Mouse (Mus musculus) kidney, embryonic 15.5 days (tissue): ENCODE data around the gene Filip1. TPM values are rescaled to one million over a fixed set of nuclear protein-coding genes. Genes with fewer than 3 reads are reported as not detected.

ENCODE experiments used
- ATAC-seq: fragments of 200-750 bp; cut with Nextera tagmentation; replicated peaks from 2 replicates; pipeline ENCODE4 v1.8.0; 2017; ENCODE audit warnings: moderate TSS enrichment; ENCODE audit not compliant: low FRiP score
- H3K27ac ChIP-seq: fragments of 300-500 bp; sonication (generic); 2 replicates; pipeline ENCODE4 v1.5.1; 2015; ENCODE audit warnings: mild to moderate bottlenecking, inconsistent platforms
- H3K27me3 ChIP-seq: fragments of 300-500 bp; sonication (generic); 2 replicates; pipeline ENCODE4 v1.6.1; 2015; ENCODE audit warnings: inconsistent platforms
- H3K36me3 ChIP-seq: fragments of 300-500 bp; sonication (generic); 2 replicates; pipeline ENCODE4 v1.6.1; 2015; ENCODE audit warnings: inconsistent platforms
- H3K4me1 ChIP-seq: fragments of 300-500 bp; sonication (generic); 2 replicates; pipeline ENCODE4 v1.6.1; 2015; ENCODE audit warnings: inconsistent platforms
- H3K4me2 ChIP-seq: fragments of 300-500 bp; sonication (generic); 2 replicates; pipeline ENCODE4 v1.6.1; 2015; ENCODE audit warnings: moderate library complexity, mild to moderate bottlenecking, inconsistent platforms
- H3K4me3 ChIP-seq: fragments of 300-500 bp; sonication (generic); replicated peaks from 2 replicates; pipeline ENCODE4 v1.5.1; 2015; ENCODE audit warnings: mild to moderate bottlenecking, inconsistent platforms
- H3K9ac ChIP-seq: fragments of 300-500 bp; sonication (generic); 2 replicates; pipeline ENCODE4 v1.6.1; 2015; ENCODE audit warnings: mild to moderate bottlenecking, inconsistent platforms
- H3K9me3 ChIP-seq: fragments of 300-500 bp; sonication (generic); replicated peaks from 2 replicates; pipeline ENCODE4 v1.6.1; 2016; ENCODE audit warnings: inconsistent platforms
- WGBS: fragments of 180-500 bp; shearing (Covaris S2); methylation state at CpG from one replicate; pipeline ENCODE4 v1.1.7; 2015; ENCODE audit warnings: mixed read lengths; 5-methylcytosine and 5-hydroxymethylcytosine counted together
- polyA plus RNA-seq: library from polyadenylated mRNA; unstranded; fragments of >200 nt; fragmentation: Nextera tagmentation; extraction: Ambion mirVana; gene quantifications from 2 replicates; pipeline ENCODE4 v1.2.1, GENCODE M21; 2015

Gene Filip1
- polyA plus RNA-seq, 1 experiment from 2014 or later = 6.5 TPM

- Histone ChIP-seq H3K4me1 (no peaks in the 10 kb centered on the region), H3K4me3 (no peak overlapping the region), H3K9me3 (no peaks in the 10 kb centered on the region), H3K9ac (no peak overlapping the region), H3K27ac (no peak overlapping the region), H3K4me2 (no peak overlapping the region), H3K27me3 (no peaks in the 10 kb centered on the region), H3K36me3 (no peaks in the 10 kb centered on the region)
- no peak for ATAC-seq
- WGBS = 83% methylated on average over 6 of the region's 6 CpGs
Measured at GRCm38 (mm10) chr9:79842615-79843014, 170.0 kb downstream of the Filip1 start.

GRCm38 (mm10) chr9:79842028-79842427, 170.6 kb downstream of the Filip1 start:
- H3K4me1 ChIP-seq = no peaks in the 10 kb centered on the region
- H3K9ac ChIP-seq = no peak overlapping the region
- ATAC-seq = no peak
- no peaks in the 10 kb centered on the region for H3K9me3 ChIP-seq
- no peak overlapping the region for H3K27ac ChIP-seq
- no peak overlapping the region for H3K4me2 ChIP-seq
- H3K36me3 ChIP-seq = no peaks in the 10 kb centered on the region
- no peaks in the 10 kb centered on the region for H3K27me3 ChIP-seq
- H3K4me3 ChIP-seq = no peak overlapping the region

- Histone ChIP-seq H3K27ac (no peak overlapping the region), H3K4me3 (no peak overlapping the region), H3K36me3 (no peaks in the 10 kb centered on the region), H3K27me3 (no peaks in the 10 kb centered on the region), H3K9ac (no peak overlapping the region), H3K4me2 (no peak overlapping the region), H3K9me3 (no peaks in the 10 kb centered on the region), H3K4me1 (no peaks in the 10 kb centered on the region)
- WGBS = 85% methylated on average over 1 of the region's 1 CpGs
- no peak for ATAC-seq
Measured at GRCm38 (mm10) chr9:79831294-79831693, 181.4 kb downstream of the Filip1 start.

- H3K27me3 ChIP-seq = no peaks in the 10 kb centered on the region
- H3K4me1 ChIP-seq = no peaks in the 10 kb centered on the region
- H3K27ac ChIP-seq = no peak overlapping the region
- no peaks in the 10 kb centered on the region for H3K36me3 ChIP-seq
- ATAC-seq = no peak
- H3K9ac ChIP-seq = no peak overlapping the region
- H3K4me2 ChIP-seq = no peak overlapping the region
- 42% methylated on average over 4 of the region's 4 CpGs for WGBS
- no peaks in the 10 kb centered on the region for H3K9me3 ChIP-seq
- H3K4me3 ChIP-seq = no peak overlapping the region
Measured at GRCm38 (mm10) chr9:79830874-79831273, 181.8 kb downstream of the Filip1 start.

- H3K4me3 ChIP-seq = no peak overlapping the region
Measured at GRCm38 (mm10) chr9:79829842-79830800, 182.5 kb downstream of the Filip1 start.

GRCm38 (mm10) chr9:79827072-79827471, 185.6 kb downstream of the Filip1 start:
- Histone ChIP-seq H3K4me3 (no peak overlapping the region), H3K9ac (no peak overlapping the region), H3K36me3 (no peaks in the 10 kb centered on the region), H3K27me3 (no peaks in the 10 kb centered on the region), H3K4me1 (no peaks in the 10 kb centered on the region), H3K9me3 (no peaks in the 10 kb centered on the region), H3K4me2 (no peak overlapping the region), H3K27ac (no peak overlapping the region)
- ATAC-seq = no peak
- 65% methylated on average over 2 of the region's 2 CpGs for WGBS

More at GRCm38 (mm10) chr9:79829842-79830800, 182.5 kb downstream of the Filip1 start:
- Histone ChIP-seq H3K4me2 (no peak overlapping the region), H3K9me3 (no peaks in the 10 kb centered on the region), H3K9ac (no peak overlapping the region), H3K27ac (no peak overlapping the region), H3K27me3 (no peaks in the 10 kb centered on the region), H3K4me1 (no peaks in the 10 kb centered on the region), H3K36me3 (no peaks in the 10 kb centered on the region)
- 80% methylated on average over 23 of the region's 23 CpGs for WGBS
- ATAC-seq = no peak

- H3K9me3 ChIP-seq = no peaks in the 10 kb centered on the region
- 70% methylated on average over 7 of the region's 7 CpGs for WGBS
- no peak for ATAC-seq
- H3K27me3 ChIP-seq = no peaks in the 10 kb centered on the region
- no peak overlapping the region for H3K4me2 ChIP-seq
- H3K36me3 ChIP-seq = no peaks in the 10 kb centered on the region
- no peaks in the 10 kb centered on the region for H3K4me1 ChIP-seq
- no peak overlapping the region for H3K9ac ChIP-seq
- no peak overlapping the region for H3K27ac ChIP-seq
- no peak overlapping the region for H3K4me3 ChIP-seq
Measured at GRCm38 (mm10) chr9:79825526-79825925, 187.1 kb downstream of the Filip1 start.

GRCm38 (mm10) chr9:79823856-79824255, 188.8 kb downstream of the Filip1 start:
- H3K27me3 ChIP-seq = no peaks in the 10 kb centered on the region
- no peak for ATAC-seq
- H3K9me3 ChIP-seq = no peaks in the 10 kb centered on the region
- no peaks in the 10 kb centered on the region for H3K4me1 ChIP-seq
- no peak overlapping the region for H3K27ac ChIP-seq
- no peak overlapping the region for H3K4me2 ChIP-seq
- H3K4me3 ChIP-seq = no peak overlapping the region
- no peaks in the 10 kb centered on the region for H3K36me3 ChIP-seq
- 75% methylated on average over 2 of the region's 2 CpGs for WGBS
- no peak overlapping the region for H3K9ac ChIP-seq

GRCm38 (mm10) chr9:79823438-79823837, 189.2 kb downstream of the Filip1 start:
- Histone ChIP-seq H3K4me2 (no peak overlapping the region), H3K9me3 (no peaks in the 10 kb centered on the region), H3K36me3 (no peaks in the 10 kb centered on the region), H3K4me1 (no peaks in the 10 kb centered on the region), H3K27ac (no peak overlapping the region), H3K4me3 (no peak overlapping the region), H3K9ac (no peak overlapping the region), H3K27me3 (no peaks in the 10 kb centered on the region)
- no peak for ATAC-seq
- 78% methylated on average over 4 of the region's 4 CpGs for WGBS

GRCm38 (mm10) chr9:79816464-79816863, 196.2 kb downstream of the Filip1 start:
- Histone ChIP-seq H3K9ac (no peak overlapping the region), H3K27me3 (no peaks in the 10 kb centered on the region), H3K4me2 (no peak overlapping the region), H3K4me1 (no peaks in the 10 kb centered on the region), H3K9me3 (no peaks in the 10 kb centered on the region), H3K36me3 (0 out of 2 replicates have a peak, but pooled peaks cover 6% of the 10 kb centered on the region), H3K4me3 (no peak overlapping the region), H3K27ac (no peak overlapping the region)
- 91% methylated on average over 5 of the region's 5 CpGs for WGBS
- no peak for ATAC-seq

- 91% methylated on average over 11 of the region's 11 CpGs for WGBS
- Histone ChIP-seq H3K4me1 (no peaks in the 10 kb centered on the region), H3K27me3 (no peaks in the 10 kb centered on the region), H3K27ac (no peak overlapping the region), H3K4me2 (no peak overlapping the region), H3K36me3 (0 out of 2 replicates have a peak, but pooled peaks cover 6% of the 10 kb centered on the region), H3K4me3 (no peak overlapping the region), H3K9me3 (no peaks in the 10 kb centered on the region), H3K9ac (no peak overlapping the region)
- no peak for ATAC-seq
Measured at GRCm38 (mm10) chr9:79816013-79816412, 196.6 kb downstream of the Filip1 start.

GRCm38 (mm10) chr9:79814592-79814991, 198.1 kb downstream of the Filip1 start:
- no peak overlapping the region for H3K4me3 ChIP-seq
- no peak overlapping the region for H3K9ac ChIP-seq
- no peak overlapping the region for H3K27ac ChIP-seq
- H3K4me2 ChIP-seq = no peak overlapping the region
- H3K36me3 ChIP-seq = 0 out of 2 replicates have a peak, but pooled peaks cover 6% of the 10 kb centered on the region
- H3K9me3 ChIP-seq = no peaks in the 10 kb centered on the region
- no peaks in the 10 kb centered on the region for H3K27me3 ChIP-seq
- ATAC-seq = no peak
- no peaks in the 10 kb centered on the region for H3K4me1 ChIP-seq
- WGBS = 93% methylated on average over 4 of the region's 4 CpGs
